Mouse (Mus musculus) adrenal gland, adult 2 months (tissue): Measurements from ENCODE around the gene Man2a2. TPM values are rescaled to one million over a fixed set of nuclear protein-coding genes. Genes with fewer than 3 reads are reported as not detected.

Source experiments
- DNase-seq: peaks from one replicate; pipeline ENCODE4 v3.0.0; 2021
- long read RNA-seq: library from polyadenylated mRNA; stranded (forward); transcript quantifications from one replicate; pipeline ENCODE4 v2.0.0, GENCODE M21; 2021
- polyA plus RNA-seq: library from polyadenylated mRNA; depleted of rRNA; stranded (reverse); fragments of >200 nt; gene quantifications from 2 replicates; pipeline ENCODE4 v1.2.3, GENCODE M21; 2012; rRNA removed
- total RNA-seq, 2 experiments: library from RNA; stranded (reverse); gene quantifications; 2 replicates each; pipeline ENCODE4 v1.2.3; 2021

Gene Man2a2
- total RNA-seq (10 to 100 TPM; 77.2 to 99.3 TPM), polyA plus RNA-seq (252 and 304 TPM in 2 replicates)
- long read RNA-seq, full-length matches to known transcripts, result 9 of 22 reads
- long read RNA-seq, partial matches to known transcripts, result 7 of 22 reads
- long read RNA-seq, other reads (novel, unspliced or antisense), result 6 of 22 reads

DNA sequence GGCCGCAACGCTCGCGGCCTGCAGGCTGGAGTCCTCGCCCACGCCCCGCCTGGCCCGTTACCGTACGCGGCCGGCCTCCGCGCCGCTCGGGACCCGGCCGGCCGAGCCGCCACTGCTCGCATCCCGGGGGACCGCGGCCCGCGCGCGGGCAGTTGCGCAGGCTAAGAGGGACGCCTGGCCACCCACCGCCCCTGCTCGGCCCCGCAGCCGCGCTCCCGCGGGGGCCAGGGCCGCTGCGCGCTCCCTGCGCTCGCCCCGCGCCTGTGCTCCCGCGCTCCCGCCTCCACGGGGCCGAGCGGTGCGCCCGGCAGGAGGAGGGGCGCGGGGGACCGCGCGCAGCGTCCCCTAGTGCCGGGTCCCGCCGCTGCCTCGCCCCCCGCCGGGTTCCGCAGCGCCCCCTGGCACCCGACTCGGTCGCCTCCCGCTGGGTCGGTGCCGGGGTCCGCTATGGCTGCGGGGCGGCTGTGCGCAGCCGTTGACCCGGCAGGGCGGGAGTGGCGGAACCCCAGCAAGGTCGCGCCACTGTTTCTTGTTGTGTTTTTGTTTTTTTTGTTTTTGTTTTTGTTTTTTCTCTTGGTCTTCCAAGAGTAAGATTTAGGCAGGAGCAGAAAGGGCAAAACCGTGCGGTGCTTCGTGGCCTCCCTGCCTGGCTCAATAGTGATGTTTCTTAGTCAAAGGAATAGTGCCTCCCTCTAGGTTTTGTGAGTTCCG lies at the start of gene Man2a2:
Gene Man2a2, minus strand, starts transcription at position 335 of the 711 bp plus-strand sequence.
- DNase-seq, result peak; percentile 89

DNA sequence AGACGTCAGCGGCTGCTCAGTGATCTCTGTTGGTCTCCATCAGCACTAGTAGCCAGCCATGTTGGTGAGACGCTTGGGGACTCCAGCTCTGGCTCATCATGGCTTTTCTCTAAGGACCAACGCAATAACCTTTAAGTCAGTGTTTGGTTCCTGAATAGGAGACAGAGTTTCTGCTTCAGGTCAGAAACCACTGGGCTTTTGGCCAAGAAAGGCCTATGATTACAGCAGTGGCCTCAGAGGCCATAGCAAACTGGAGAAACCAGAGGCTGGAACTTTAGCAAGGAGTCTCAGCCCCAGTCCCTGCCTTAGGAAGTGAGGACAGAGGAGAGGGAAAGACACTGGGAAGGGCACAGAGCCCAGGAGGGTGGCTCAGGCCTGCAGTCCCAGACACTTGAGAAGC lies 49.4 kb upstream of the Man2a2 start:
- DNase-seq, result peak; percentile 60

DNA sequence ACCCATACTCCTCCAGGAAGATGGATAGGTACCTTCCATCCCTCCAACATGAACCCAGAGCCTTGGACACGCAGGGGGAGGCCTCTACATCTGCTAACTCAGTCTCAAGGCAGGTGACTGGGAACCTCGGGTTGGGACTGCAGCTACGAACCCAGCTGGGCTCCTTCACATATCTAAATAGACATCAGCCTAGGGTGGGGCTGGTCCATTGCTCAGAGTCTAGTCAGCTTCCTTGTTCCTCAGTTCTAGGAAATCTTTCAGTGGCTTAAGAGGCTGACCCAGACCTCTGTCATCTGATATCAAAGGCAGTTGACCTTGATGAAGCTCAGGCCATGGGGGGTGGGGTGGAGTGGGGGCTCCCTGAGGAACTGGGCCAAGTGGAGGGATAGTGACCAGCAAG lies 48.1 kb upstream of the Man2a2 start:
- DNase-seq, result peak; percentile 32

DNA sequence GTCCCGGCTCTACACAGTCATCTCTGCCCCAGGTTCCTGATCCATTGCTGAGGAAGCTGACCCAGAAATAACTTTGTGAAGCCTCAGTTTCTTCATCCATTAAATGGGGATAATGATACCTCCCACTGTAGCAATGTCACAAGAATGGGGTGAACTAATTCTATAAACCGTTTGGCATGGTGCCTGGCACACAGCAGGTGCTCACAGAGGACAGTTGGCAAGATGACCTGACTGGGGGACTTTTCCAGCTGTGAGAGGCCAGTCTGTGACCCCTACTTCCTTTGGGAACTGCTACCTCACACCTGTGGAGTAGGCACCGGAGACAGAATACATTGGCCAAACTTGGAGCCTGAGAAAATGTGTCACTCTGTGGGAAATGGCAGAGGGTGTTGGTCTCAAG lies 46.9 kb upstream of the Man2a2 start:
- no peak for DNase-seq

DNA sequence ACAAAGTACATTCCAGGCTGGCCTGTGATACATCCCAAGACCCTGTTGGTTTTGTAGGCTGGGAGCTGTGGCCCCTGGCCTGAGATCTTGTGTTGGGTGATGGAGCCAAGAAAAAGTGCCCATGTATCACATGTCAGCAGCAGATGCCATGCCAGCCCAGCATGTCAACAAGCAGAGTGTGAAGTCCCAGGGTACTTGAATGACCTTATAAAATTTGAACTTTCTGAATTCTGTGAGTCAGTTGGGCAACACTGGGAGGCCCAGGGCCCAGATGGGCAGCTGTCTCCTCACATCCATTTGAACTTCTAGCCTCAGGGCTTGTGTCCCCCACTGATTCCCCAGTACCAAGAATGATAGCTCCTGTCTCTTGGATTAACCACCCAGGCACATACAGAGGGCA lies 46.4 kb upstream of the Man2a2 start:
- DNase-seq, result peak; percentile 20

DNA sequence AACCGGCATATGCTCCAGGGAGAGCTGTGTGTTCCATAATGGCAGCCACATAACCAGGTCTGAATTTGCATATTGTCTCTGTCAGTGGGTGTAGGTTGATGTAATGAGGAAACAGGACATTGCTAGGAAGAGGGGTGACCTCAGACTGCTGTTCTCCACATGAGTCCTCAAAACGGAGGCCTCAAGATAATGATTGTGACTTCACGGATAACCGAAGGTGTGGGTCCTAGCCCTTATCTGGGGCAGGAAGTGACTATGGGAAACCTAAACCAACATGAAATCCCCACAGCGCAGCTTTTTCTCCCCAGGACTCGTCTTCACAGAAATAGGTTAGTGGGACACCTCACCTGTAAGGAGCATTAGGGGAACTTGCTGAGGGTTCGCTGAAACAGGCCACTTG lies 45.8 kb upstream of the Man2a2 start:
- DNase-seq, result no peak

DNA sequence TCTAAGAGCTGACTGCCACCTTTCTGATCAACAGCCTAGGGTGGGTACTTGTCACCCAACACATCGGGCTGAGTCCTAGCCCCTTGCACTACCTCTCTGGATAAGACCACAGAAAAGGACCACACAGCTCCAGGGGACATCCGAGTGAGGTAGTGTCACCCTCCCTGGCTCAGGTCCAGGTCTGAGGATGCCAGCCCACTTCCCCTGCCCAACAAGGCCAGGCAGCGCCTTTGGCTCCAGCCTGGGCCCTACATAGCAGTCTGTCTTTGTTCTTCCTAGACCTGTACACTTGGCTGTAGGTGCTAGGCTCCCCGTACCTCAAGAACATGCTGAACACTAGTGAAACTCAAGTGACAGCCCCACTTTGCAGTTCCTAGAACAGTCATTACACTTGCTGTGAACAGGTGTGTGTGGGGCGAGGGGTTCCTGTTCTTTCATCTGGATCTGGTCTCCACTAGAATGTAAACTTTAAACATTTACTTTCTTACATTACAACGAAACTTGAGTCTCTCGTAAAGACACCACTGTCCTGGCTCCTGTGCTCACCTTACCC lies 43.2 kb upstream of the Man2a2 start:
- no peak for DNase-seq

DNA sequence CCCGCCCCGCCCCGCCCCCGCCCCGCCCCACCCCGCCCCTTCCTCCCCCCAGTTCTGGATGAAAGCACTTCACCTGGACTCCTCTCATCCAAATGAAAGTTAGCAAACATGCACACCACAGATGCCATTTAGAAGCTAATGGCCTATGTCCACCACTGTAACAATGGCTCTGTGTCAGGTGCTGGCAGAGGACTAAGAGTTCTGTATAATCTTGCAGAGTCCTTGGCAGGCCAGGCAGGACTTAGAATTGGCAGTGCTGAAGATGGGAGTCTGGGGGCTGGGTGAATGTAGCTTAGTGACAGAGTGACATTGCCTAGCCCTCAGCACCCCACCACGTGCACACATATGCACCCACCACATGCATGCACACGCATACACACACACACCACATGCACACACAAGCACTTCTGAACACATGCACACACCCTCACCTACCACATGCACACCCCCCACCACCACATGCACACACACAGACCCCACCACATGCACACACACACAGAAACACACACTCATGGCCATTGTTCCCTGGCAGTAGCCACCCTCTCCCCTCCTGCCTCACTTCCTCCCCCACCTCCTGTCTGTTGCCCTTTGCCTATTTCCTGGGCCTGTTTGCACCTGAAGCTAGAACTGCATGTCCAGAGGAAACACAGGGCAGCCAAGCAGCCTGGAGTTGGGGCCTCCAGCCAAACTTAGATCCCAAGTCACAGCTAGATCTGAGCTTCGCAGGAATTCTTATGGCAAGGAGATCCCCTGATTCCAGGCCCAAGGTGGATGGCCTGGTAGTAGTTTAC lies 42.5 kb upstream of the Man2a2 start:
- DNase-seq, result no peak

DNA sequence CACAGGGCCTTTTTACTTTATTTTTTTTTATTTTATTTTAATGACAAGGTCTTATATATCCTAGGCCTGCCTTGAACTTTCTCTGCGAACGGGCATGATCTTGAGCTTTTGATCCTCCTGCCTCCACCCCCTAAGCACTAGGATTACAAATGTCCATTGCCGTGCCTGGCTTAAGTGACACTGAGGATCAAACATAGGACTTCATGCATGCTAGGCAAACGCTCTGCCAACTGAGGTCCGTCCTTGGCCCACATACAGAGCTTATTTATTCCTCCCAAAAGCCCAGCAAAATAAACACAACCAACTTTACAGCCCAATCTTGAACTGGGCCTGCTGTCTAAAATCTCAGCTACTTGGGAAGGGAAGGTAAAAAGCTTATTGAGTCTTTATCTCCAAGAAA lies 41.6 kb upstream of the Man2a2 start:
- peak; percentile 60 for DNase-seq

DNA sequence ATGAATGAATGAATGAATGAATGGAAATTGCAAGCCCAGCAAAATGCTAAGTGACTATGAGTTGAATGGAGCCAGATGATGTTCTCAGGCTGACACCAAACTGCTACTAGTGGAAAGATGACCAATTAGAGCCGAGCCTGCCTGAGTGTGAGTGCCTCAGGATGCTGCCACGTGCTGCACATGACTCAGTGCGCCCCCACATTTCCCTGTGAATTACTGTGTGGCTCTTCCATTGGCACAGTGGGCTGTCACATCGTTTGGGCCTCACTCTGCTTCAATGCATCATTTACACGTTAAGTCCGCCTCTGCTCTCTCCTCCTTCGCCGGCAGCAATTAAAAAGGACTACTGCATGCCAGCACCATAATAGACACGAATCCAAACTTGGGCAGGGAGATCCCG lies 41.1 kb upstream of the Man2a2 start:
- DNase-seq, result no peak

DNA sequence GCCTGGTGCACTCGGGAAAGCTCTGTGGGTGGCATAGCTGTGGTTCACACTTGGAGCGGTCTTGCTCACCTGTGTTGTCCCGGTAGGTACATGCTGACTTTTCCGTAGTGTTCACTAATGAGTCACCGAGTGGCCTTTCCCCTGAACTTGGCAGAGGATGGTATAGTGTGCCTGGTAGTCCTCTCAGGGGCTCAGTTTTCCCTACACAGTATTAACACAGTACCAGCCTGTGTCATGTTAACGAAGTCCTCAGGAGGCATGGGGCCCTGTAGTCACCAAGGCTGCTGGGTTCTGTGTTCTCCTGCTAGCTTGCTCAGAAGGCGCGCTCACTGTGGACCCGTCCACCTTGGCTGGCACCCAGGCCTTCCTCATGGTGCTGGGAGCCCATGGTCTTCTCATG lies 39.2 kb upstream of the Man2a2 start:
- peak; percentile 31 for DNase-seq

DNA sequence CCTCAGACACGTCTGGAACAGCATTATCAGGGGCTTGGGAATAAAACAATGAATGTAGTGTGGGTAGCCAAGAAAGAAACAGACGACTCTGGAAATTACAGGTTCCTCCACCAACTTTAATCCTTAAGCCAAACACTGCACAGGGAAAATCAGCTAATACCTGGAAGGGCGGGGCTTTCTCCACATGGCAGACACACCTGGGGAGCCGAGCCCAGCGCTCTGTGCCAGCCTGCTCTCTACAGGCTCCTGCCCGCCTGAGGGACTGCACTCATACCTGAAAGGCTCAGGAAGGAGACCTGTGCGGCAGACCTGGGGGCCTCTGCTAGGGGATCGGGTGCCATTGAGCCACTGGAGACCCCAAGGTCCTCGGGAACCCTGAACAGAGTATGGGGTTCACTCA lies 36.5 kb upstream of the Man2a2 start:
- DNase-seq, result no peak

DNA sequence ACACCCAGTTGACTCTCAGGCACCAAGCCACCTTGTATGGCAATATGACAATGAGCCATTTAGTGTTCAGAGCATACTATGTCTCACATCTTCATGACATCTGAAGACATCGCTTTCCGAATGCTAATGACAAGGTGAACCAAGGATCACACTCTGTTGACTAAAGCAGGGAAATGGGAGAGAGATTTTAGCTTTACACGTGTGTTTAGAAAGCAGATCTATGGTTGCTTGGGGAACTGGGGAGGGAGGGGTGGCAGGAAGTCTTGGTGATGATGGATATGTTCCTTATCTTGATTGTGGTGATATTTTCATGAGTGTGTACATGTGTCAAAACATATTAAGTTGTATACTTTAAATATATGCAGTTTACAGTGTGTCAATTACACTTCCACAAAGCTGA lies 35.0 kb upstream of the Man2a2 start:
- DNase-seq, result no peak

DNA sequence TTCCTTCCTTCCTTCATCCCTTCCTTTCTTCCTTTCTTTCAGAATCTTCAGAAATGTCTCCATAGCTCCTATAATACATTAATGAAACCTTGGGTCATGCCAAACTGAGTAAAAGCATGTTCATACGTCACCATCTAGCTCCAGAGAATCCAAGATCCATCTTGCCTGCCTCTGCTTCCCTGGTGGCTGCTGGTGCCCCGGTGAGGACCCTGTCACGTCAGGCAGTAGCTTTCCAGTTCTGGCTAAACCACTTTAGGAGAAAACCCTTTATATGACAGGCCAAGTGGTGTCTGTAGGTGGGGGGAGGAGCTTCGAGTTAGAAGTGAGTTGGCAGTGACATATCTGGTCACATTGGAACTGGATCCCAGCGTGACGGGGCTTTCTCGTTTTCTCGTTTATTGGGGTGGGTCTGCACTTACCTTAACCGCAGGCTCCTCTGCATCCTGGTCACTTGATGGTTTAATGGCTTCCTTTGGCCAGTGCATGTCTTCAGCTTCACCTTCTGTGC lies 34.1 kb upstream of the Man2a2 start, which contains the start of gene Furin:
Gene Furin, minus strand, starts transcription at position 249 of the 508 bp plus-strand sequence.
- no peak for DNase-seq

DNA sequence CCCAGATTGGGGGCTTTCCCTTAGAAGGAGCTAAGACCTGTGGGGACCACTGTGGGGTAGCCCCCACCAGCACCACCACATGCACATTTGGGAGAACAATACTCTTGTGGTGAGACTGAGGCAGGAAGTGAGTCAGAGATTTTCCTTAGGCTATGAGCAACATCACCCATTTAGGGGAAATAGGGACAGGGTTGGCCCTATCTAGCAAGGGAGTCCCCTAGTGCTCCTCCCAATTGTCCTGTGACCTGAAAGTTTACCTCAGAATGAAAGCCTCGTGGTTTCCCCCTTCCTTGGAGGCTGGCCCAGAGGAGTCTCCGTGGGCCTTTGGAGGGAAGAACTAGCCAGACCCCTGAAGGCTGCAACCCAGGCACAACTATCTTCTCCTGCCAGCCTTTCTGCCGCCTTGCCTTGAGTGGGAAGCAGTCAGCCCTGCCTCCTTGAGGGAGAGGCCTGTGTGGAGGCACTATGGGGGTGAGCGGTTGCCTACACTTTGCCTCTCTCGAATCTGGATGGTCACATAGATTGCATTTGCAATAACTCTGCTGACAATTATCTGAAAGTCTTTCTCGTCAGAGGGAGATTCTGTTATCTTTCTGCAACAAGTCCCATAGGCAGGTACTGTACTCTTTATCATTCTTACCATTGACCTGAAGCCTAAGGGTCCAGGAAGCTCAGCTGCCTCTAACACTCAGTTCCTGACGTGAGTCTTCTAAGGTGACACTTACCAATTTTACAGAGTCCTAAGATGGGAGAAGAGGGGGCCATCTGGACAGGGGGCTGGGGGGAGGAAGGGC lies 33.1 kb upstream of the Man2a2 start:
- DNase-seq, result peak; percentile 25

DNA sequence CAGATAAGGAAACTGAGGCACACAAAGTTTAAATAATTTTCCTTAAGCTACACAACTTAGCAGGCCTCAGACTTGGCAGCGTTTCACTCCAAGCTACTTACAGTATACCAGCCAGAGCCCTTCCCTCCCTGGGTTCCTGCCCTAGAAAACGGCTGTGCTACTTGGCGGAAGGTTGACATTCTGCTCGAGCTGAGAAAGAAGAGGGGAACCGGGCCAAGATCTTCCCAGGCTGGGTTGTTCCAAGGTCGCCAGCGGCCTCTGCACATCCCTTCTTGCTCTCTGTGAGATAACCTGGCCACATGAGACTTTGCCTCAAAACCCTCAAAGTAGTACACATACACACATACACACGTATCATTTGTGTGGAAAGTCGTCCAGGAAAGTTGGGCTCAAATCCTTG lies 32.4 kb upstream of the Man2a2 start:
- peak; percentile 88 for DNase-seq

DNA sequence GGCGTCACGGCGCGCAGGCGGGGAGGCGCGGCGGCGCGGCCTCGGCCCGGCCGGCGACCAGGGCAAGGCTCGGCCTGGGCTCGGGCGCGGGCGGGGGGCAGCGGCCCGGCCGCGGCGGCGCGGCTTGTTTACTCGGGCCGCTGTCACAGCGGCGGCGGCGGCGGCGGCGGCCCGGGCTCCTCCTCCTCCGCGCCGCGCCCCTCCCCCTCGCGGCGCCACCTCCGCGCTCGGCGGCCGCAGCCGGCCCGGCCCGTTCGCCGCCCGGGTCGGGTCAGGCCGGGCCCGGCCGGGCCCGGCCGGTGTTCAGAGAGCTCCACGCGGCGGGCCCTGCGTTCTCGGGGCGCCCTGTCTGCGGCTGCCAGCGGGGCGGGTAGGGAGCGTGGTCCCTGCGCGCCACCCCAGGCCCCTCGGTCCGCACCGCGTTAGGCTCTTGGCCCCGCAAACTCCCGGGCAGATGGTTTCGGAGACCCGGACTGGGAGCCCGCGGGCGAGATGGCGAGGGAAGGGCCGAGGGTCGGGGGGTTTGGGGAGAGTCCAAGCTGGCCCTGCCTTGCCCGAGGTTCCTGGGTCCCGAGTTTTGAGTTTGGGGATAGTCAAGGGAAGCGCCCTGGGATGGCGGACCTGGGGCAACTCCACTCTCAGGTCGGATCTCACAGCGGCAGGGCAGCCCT lies 31.6 kb upstream of the Man2a2 start:
- DNase-seq, result peak; percentile 86

DNA sequence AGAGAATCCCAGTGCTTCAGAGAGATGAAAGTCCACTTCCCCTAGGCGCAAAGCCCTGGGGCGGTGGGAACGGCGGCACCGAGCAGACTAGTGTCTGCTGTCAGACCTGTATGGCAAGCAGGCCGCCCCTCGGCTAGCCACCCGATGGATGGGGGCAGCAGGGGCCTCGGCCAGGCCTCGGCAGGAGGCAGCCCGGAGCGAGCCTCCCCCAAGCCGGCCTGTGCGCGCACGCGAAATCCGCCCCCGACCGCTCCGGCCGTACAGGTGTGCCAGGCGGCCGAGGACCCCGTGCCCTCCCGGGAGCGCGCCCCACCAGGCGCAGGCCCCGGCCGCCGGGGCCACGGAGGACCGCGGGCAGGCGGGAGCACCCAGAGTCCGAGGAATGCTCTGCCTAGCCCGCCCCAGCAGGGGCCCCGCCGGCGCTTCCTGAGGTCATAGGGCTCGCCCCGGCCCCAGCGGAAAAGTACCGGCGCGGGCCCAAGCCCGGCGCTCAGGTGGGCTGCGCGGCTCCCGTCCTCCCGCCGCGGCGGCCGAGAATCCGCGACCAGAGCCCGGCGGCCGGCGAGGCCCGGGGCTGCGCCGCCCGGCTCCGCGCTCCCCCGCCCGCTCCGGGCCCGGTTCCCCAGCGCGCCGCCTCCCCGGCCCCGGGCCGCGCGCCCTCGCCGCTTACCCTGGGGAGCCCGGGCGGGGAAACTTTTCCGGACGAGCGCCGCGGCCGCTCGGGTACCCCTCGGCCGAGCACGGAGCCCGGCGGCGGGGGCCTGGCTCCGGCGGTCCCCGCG lies 30.9 kb upstream of the Man2a2 start:
- peak; percentile 78 for DNase-seq

DNA sequence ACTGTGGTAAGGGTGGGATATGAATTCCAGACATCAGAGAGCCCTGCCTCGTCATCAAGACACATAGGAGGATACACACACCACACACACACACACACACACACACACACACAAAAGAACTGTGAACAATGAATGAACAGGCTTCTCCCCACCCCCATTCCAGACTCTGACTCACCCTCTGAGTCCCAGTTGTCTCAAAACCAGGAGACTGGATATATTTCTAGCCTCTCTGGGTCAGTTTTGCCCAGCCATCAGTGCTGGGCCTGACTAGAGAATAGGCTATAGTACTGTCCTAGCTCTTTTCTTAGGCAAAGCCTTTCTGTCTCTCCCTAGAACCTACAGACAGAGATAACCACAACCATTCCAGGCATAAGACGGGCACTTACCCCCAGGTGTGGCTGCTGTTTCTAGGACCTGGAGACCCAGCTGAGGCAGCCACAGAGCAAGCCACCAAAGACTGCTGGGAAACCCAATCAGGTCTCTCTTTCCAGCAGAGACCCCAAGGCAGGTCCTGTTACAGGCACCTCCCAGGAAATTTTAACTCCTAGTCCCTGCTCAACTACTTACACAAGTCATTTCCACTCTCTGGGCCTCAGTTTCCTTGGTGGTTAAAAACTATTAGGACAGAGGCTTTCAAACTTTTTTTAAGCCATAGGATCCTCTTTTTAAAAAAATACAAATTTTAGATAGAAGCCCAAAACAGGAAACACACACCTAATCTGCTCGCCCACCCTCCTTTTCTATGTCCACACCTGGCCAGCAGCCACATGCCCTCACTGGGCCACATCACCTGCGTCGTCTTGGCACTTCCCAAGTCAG lies 30.1 kb upstream of the Man2a2 start:
- DNase-seq, result peak; percentile 78

DNA sequence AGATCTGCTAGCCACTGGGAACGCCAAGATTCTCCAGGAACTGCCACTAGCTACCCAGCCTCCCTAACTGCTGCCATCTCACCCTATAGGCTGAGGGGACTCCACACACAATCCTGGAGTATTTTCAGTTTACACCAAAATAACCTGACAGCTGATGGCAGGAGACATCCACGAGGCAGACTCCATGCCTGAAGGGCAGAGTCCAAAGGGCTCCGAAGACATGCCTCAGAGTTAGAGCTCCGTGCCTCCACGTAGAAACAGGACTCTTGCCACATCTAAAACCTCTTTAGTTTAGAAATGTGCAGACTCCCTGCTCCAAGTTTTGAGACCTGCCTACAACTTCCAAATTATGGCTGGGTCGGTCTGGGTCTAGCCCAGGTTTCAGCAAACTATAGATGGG lies 29.4 kb upstream of the Man2a2 start:
- DNase-seq, result peak; percentile 41
